Mouse (Mus musculus) spleen, adult 2 months (tissue): ENCODE results near the gene Dhrs2.

Experiments used
- CTCF ChIP-seq: fragments of 200-500 bp; IDR thresholded peaks from 2 replicates; pipeline ENCODE4 v1.5.1; 2011; ENCODE audit warnings: mild to moderate bottlenecking, inconsistent platforms; ENCODE audit not compliant: insufficient read depth, insufficient read length, insufficient replicate concordance; ENCODE audit errors: extremely low read depth
- POLR2A ChIP-seq: fragments of 200-500 bp; IDR thresholded peaks from 2 replicates; pipeline ENCODE4 v1.6.1; 2011; ENCODE audit warnings: low read depth, low read length, inconsistent platforms

DNA sequence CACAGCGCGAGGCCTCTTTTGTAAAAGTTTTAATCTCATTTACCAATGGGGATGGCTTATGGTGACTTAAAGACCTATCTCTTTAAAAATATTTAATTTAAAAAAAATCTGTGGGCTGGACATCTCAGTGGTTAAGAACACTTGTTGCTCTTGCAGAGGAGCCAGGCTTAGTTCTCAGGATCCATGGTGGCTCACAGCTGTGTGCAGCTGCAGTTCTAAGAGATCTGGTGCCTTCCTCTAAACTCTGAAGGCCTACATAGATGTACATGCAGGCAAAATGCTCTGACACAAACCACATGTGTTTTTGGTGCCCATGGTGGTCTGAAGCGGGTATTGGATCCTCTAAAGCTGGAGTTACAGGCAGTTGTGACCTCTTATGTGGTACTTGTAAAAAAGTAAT, 38.6 kb upstream of the Dhrs2 start:
- TF ChIP-seq CTCF = no peak
- TF ChIP-seq POLR2A = no peak
